ENCODE assay signal across 28 mouse cellular contexts in genomic region chr14:107214391-107214790, GRCm38 (mm10).
DNase-seq lines count a peak whose midpoint lies in the region; ATAC-seq lines count a peak whose summit lies in the region.
"Had no signal": no experiment of that assay in that cellular context is flagged by ENCODE, and none has a peak within 500 bp of the region (broad histone marks: within the 10 kb centered on the region; RNA-seq: fewer than 3 reads in every experiment).

No protein-coding gene starts in this region.

- no peak overlapping the region for H3K4me2 ChIP-seq in hindbrain, embryonic 11.5 days (replicated peaks; ENCODE audit: low read depth, low read length)
- no peak overlapping the region for H3K4me2 ChIP-seq in hindbrain, embryonic 13.5 days
- no peak overlapping the region for H3K4me2 ChIP-seq in neural tube, embryonic 13.5 days
- no peak overlapping the region for H3K4me2 ChIP-seq in neural tube, embryonic 15.5 days
- H3K4me2 ChIP-seq in midbrain, embryonic 15.5 days, result no peak overlapping the region
- no peak overlapping the region for H3K4me2 ChIP-seq in intestine, embryonic 16.5 days (ENCODE audit: low read depth, low read length)
- H3K4me2 ChIP-seq: intestine, embryonic 15.5 days; limb, embryonic 12.5 days; liver, embryonic 15.5 days; lung, embryonic 14.5 days had no signal

- H3K27me3 ChIP-seq in hindbrain, embryonic 11.5 days (ENCODE audit: control insufficient read depth, insufficient read depth, low read length), result no peaks in the 10 kb centered on the region
- H3K27me3 ChIP-seq in hindbrain, embryonic 13.5 days, result no peaks in the 10 kb centered on the region
- H3K27me3 ChIP-seq in neural tube, embryonic 13.5 days, result no peaks in the 10 kb centered on the region
- H3K27me3 ChIP-seq in neural tube, embryonic 15.5 days (replicated peaks), result no peaks in the 10 kb centered on the region
- H3K27me3 ChIP-seq in midbrain, embryonic 15.5 days (replicated peaks), result no peaks in the 10 kb centered on the region
- no peaks in the 10 kb centered on the region for H3K27me3 ChIP-seq in intestine, embryonic 16.5 days (replicated peaks; ENCODE audit: control insufficient read depth, insufficient read depth, low read length)
- H3K27me3 ChIP-seq: intestine, embryonic 15.5 days; limb, embryonic 12.5 days; liver, embryonic 15.5 days had no signal

- no peaks in the 10 kb centered on the region for H3K36me3 ChIP-seq in hindbrain, embryonic 11.5 days (ENCODE audit: control insufficient read depth, insufficient read depth, low read length)
- H3K36me3 ChIP-seq in hindbrain, embryonic 13.5 days, result no peaks in the 10 kb centered on the region
- no peaks in the 10 kb centered on the region for H3K36me3 ChIP-seq in neural tube, embryonic 13.5 days
- H3K36me3 ChIP-seq in neural tube, embryonic 15.5 days, result no peaks in the 10 kb centered on the region
- H3K36me3 ChIP-seq in midbrain, embryonic 15.5 days (replicated peaks), result no peaks in the 10 kb centered on the region
- no peaks in the 10 kb centered on the region for H3K36me3 ChIP-seq in intestine, embryonic 16.5 days (ENCODE audit: control insufficient read depth, insufficient read depth, low read length)
- H3K36me3 ChIP-seq: hindbrain, embryonic 10.5 days; intestine, embryonic 15.5 days; limb, embryonic 12.5 days; liver, embryonic 15.5 days had no signal

- DNase-seq in hindbrain, embryonic 11.5 days (ENCODE audit: low spot score), result peak; percentile 9
- DNase-seq in frontal cortex, adult 2 months (ENCODE audit: extremely low spot score in 1 of 2, low spot score in 1 of 2), result no peak
- DNase-seq: adrenal gland, adult 2 months; cerebellum, adult 8-10 months; cerebellum, postnatal 25 days; gastrocnemius, postnatal 10 days; heart, postnatal 14 days; kidney, postnatal 25 days; lung, embryonic 14.5 days; lung, postnatal 14 days; right cerebral cortex, postnatal 4 days; thymus, adult 18-20 months; thymus, postnatal 25 days had no signal

- no peak overlapping the region for H3K27ac ChIP-seq in hindbrain, embryonic 11.5 days (ENCODE audit: low read depth, low read length)
- H3K27ac ChIP-seq in hindbrain, embryonic 13.5 days, result no peak overlapping the region
- H3K27ac ChIP-seq in neural tube, embryonic 13.5 days (replicated peaks), result peak overlapping the region; percentile 38; the same call in 1 of the 2 replicates
- no peak overlapping the region for H3K27ac ChIP-seq in neural tube, embryonic 15.5 days (replicated peaks)
- no peak overlapping the region for H3K27ac ChIP-seq in midbrain, embryonic 15.5 days
- H3K27ac ChIP-seq in intestine, embryonic 16.5 days (ENCODE audit: low read length), result no peak overlapping the region
- H3K27ac ChIP-seq: hindbrain, embryonic 10.5 days; hindbrain, postnatal 0 days; intestine, embryonic 15.5 days; left cerebral cortex, adult 2 months; limb, embryonic 12.5 days; liver, embryonic 15.5 days; stomach, postnatal 0 days had no signal

- H3K9ac ChIP-seq in hindbrain, embryonic 11.5 days (ENCODE audit: low read depth, low read length), result no peak overlapping the region
- H3K9ac ChIP-seq in hindbrain, embryonic 13.5 days, result no peak overlapping the region
- H3K9ac ChIP-seq in neural tube, embryonic 13.5 days, result no peak overlapping the region
- no peak overlapping the region for H3K9ac ChIP-seq in neural tube, embryonic 15.5 days (replicated peaks)
- H3K9ac ChIP-seq in midbrain, embryonic 15.5 days, result no peak overlapping the region
- no peak overlapping the region for H3K9ac ChIP-seq in intestine, embryonic 16.5 days (ENCODE audit: low read depth, low read length)
- H3K9ac ChIP-seq: intestine, embryonic 15.5 days; limb, embryonic 12.5 days; liver, embryonic 15.5 days; lung, embryonic 14.5 days had no signal

- no peaks in the 10 kb centered on the region for H3K4me1 ChIP-seq in hindbrain, embryonic 11.5 days (replicated peaks; ENCODE audit: control insufficient read depth, insufficient read depth, low read length)
- no peaks in the 10 kb centered on the region for H3K4me1 ChIP-seq in hindbrain, embryonic 13.5 days (replicated peaks)
- no peaks in the 10 kb centered on the region; the same call in 1 of the 2 replicates for H3K4me1 ChIP-seq in neural tube, embryonic 13.5 days (replicated peaks)
- no peaks in the 10 kb centered on the region for H3K4me1 ChIP-seq in neural tube, embryonic 15.5 days
- H3K4me1 ChIP-seq in midbrain, embryonic 15.5 days, result no peaks in the 10 kb centered on the region
- no peaks in the 10 kb centered on the region for H3K4me1 ChIP-seq in intestine, embryonic 16.5 days (ENCODE audit: control insufficient read depth, insufficient read depth, low read length)
- H3K4me1 ChIP-seq: intestine, embryonic 15.5 days; limb, embryonic 12.5 days; liver, embryonic 15.5 days had no signal

- no peak overlapping the region for H3K4me3 ChIP-seq in hindbrain, embryonic 11.5 days (ENCODE audit: low read depth, low read length)
- H3K4me3 ChIP-seq in hindbrain, embryonic 13.5 days, result no peak overlapping the region
- no peak overlapping the region for H3K4me3 ChIP-seq in neural tube, embryonic 13.5 days
- no peak overlapping the region for H3K4me3 ChIP-seq in neural tube, embryonic 15.5 days (replicated peaks)
- H3K4me3 ChIP-seq in midbrain, embryonic 15.5 days, result no peak overlapping the region
- no peak overlapping the region for H3K4me3 ChIP-seq in intestine, embryonic 16.5 days (ENCODE audit: low read length)
- H3K4me3 ChIP-seq: erythroblast, embryonic 14.5 days; hindbrain, embryonic 10.5 days; intestine, embryonic 15.5 days; left cerebral cortex, adult 2 months; limb, embryonic 12.5 days; liver, embryonic 15.5 days had no signal

- no peaks in the 10 kb centered on the region for H3K9me3 ChIP-seq in hindbrain, embryonic 11.5 days (ENCODE audit: control insufficient read depth, low read length)
- no peaks in the 10 kb centered on the region for H3K9me3 ChIP-seq in hindbrain, embryonic 13.5 days
- H3K9me3 ChIP-seq in neural tube, embryonic 13.5 days, result no peaks in the 10 kb centered on the region
- no peaks in the 10 kb centered on the region for H3K9me3 ChIP-seq in neural tube, embryonic 15.5 days (replicated peaks)
- no peaks in the 10 kb centered on the region for H3K9me3 ChIP-seq in midbrain, embryonic 15.5 days
- no peaks in the 10 kb centered on the region for H3K9me3 ChIP-seq in intestine, embryonic 16.5 days (ENCODE audit: control insufficient read depth, low read length)
- H3K9me3 ChIP-seq: hindbrain, embryonic 10.5 days; intestine, embryonic 15.5 days; limb, embryonic 12.5 days; liver, embryonic 15.5 days had no signal

- no peak; the same call in 1 of the 2 replicates for ATAC-seq in hindbrain, embryonic 11.5 days (ENCODE audit: low FRiP score)
- no peak for ATAC-seq in hindbrain, embryonic 13.5 days (ENCODE audit: low FRiP score)
- ATAC-seq in neural tube, embryonic 13.5 days (ENCODE audit: low read depth), result no peak
- no peak for ATAC-seq in neural tube, embryonic 15.5 days (ENCODE audit: low FRiP score)
- 0 out of 2 replicates have a peak, but pooled peaks have one; percentile 39 for ATAC-seq in midbrain, embryonic 15.5 days (replicated peaks)
- ATAC-seq in intestine, embryonic 16.5 days, result no peak
- ATAC-seq: activated CD4-positive, CD25-positive, alpha-beta regulatory T cell, adult 4 months; forebrain, embryonic 16.5 days; hindbrain, postnatal 0 days; intestine, embryonic 15.5 days had no signal

- 84% methylated on average over 2 of the region's 2 CpGs for WGBS in hindbrain, embryonic 11.5 days
- 90% methylated on average over 2 of the region's 2 CpGs for WGBS in hindbrain, embryonic 13.5 days
- WGBS in neural tube, embryonic 13.5 days, result 78% methylated on average over 2 of the region's 2 CpGs
- WGBS in neural tube, embryonic 15.5 days, result 75% methylated on average over 2 of the region's 2 CpGs
- WGBS in midbrain, embryonic 15.5 days, result 79% methylated on average over 2 of the region's 2 CpGs
- WGBS in intestine, embryonic 16.5 days, result 83% methylated on average over 2 of the region's 2 CpGs
